Mouse (Mus musculus) kidney, postnatal 4 days (tissue): ENCODE results near the gene Spag5.

Experiments
- DNase-seq, 2 experiments: peaks; one replicate each; pipeline ENCODE4 v3.0.0; 2021; ENCODE audit warnings: mixed read lengths in 2 of 2

Spag5 gene

DNA sequence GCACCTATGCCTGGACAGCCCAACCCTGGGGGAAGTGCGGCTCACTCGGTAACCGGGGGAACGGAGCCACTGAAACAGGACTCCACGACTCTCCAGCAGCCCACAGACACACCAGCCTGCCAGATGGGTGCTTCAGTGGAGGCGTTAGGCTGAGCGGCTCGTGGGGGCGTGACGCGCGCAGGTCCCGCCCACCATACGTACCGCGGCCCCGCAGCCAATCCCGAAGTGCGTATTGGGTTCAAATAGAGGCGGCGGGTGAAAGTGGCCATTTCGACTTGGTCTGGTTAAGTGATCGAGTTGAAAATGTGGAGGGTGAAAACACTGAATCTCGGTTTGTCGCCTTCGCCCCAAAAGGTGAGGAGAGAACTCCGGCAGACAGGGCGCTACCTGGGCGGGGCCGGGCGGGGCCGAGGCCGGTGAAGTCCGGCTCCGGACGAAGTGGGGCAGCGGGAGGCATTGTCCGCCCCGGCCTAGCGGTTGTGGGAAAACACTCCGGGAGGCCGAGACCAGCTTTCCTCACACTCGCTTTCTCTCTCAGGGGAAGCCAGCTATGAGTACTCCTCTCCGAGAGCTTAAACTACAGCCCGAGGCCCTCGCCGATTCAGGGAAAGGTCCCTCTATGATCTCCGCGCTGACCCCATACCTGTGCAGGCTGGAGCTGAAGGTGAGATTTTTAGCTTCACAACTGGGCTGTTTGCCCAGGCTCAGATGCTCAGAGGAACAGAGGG, at the start of gene Spag5:
Gene Spag5 (plus strand): TSS at position 173 of the 728 bp plus-strand sequence.
- peak; percentile 91 to 95 for DNase-seq

- peak in 1 of 2 experiments; percentile 27 for DNase-seq
Measured at GRCm38 (mm10) chr11:78256618-78257017, 44.7 kb upstream of the Spag5 start.

GRCm38 (mm10) chr11:78260489-78261258, 40.7 kb upstream of the Spag5 start:
- no peak for DNase-seq

DNA sequence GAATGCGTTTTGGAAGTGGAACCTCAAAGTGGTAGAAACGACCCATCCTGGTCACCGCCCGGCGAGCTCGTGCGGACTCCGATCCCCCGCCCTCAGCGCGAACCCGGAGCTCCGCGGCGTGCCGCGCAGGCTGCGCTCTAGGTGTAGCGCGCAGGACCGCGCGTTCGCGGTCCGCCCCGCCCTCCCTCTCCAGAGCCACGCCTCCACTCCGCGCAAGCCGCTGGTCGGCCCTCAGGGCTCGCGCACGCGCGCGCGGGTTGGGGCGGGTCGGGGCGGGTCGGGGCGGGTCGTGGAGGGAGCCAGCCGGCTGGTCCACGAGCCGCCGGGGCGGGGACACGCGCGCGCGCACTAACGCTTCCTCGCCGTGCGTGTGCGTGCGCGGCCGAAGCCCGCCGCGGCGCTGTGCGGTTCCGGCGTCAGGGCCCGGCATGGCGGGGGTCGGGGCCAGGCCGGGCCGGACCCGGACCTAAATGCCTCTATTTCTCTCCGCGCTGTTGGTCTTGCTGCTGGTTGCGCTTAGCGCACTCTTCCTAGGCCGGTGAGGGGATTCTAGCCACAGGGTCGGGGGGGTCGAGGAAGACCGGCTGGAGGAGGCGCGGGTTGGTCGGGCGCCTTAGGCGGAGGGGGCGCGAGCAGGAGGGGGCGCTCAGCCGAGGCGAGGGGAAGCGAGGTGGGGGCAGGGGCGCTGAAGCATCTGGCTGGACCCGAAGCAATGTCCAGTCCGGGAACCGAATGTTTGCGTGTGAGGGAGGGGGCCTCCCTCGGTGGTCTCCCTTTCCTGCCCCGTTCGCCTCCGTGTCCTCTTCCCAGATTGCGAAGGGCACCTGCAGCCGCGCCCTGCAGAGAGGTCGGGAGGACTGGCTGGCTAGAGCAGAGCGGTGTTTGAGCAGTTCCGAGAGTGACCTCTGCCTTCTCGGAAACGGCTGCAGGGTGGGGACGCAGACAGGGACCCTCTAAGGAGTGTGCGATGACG, 39.7 kb upstream of the Spag5 start, which contains the start of gene 2610507B11Rik:
Gene 2610507B11Rik (plus strand): TSS at position 373 of the 973 bp plus-strand sequence.
- DNase-seq: peak; percentile 95 to 97

DNA sequence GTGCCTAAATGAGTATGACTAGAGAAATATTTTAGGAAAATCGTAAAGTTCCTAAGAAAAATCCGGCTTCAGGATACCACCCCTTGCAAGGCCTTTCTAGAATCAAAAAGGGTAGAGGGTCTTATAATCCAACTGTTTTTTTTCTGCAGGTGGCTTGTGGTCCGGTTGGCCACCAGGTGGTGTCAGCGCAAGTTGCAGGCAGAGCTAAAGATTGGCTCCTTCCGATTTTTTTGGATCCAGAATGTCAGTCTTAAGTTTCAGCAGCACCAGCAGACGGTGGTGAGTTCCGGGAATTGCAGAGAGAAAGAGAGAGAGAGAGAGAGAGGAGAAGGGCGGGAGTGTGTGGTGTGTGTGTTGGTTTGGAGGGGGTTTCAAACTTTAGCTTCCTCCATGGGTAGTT, 38.8 kb upstream of the Spag5 start:
- peak; percentile 75 to 83 for DNase-seq

DNA sequence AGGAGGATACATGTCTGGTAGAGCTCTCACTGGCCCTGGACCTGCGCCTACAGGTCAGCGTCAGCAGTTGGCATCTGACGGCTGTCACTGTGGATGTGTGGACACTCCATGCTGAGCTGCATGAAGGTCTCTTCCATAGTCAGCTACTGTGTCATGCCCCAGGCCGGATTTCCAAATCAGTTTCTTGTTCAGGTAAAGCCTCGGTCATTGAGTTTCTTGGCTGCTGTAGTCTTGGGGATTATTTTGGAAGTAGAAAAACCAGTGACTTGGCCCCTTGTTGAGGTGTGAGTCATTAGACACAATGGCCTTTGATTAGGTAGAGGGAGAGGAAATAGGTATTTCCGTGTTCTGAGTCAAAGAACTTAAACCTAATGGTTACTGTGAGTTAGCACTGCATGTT, 35.8 kb upstream of the Spag5 start:
- no peak for DNase-seq

GRCm38 (mm10) chr11:78271986-78272385, 29.3 kb upstream of the Spag5 start:
- DNase-seq: no peak

DNA sequence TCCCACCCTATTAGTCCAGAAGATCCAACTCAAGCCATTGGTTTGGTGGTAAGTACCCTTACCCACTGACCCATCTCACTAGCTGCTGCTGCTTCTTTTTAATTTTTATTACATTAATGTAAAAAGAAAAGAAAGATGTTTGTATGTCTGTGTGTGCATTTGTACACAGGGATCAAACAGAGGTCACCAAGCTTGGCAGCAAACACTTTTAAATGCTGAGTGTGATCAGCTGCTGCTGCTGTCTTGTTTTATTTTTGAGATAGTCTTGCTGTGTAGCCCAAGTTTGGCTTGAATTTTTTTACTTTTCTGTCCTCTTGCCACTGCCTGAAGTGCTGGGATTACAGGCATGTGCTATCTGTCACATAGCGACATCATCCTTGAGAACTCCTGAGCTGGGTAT, 25.7 kb upstream of the Spag5 start:
- peak; percentile 46 to 52 for DNase-seq

DNA sequence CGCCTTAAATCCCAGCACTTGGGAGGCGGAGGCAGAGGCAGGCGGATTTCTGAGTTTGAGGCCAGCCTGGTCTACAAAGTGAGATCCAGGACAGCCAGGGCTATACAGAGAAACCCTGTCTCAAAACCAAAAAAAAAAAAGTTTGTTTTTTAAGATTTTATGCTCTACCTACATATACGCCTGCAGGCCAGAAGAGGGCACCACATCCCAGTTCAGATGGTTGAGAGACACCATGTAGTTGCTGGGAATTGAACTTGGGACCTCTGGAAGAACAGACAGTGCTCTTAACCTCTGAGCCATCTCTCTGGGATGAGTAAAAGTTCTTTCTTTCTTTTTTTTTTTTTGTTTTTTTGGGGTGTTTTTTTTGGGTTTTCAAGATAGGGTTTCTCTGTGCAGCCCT, 25.2 kb upstream of the Spag5 start:
- peak; percentile 26 to 28 for DNase-seq

- DNase-seq: no peak
Measured at GRCm38 (mm10) chr11:78278853-78279252, 22.5 kb upstream of the Spag5 start.

GRCm38 (mm10) chr11:78279586-78279985, 21.7 kb upstream of the Spag5 start:
- DNase-seq: no peak

- no peak for DNase-seq
Measured at GRCm38 (mm10) chr11:78289146-78289763, 12.1 kb upstream of the Spag5 start.

DNA sequence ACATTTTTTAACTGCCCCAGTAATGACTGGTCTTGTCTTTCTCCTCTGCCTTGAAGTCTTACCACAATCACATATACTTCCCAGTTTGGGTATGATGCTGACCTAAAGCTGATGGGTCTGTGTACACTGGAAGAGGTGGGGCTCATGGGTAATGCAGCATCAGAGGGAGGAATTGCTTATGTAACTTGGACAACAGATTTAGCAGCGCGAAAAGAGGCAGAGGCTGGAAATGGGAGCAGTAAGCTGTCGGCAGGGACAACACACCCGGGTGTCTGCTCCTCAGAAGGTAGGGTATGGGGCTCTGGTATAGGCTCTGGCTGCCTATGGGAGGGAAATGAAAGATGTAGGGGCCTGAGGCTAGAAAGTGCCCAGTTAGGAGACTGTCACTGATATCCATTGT, 10.7 kb upstream of the Spag5 start, which contains the start of gene BC030499:
Gene BC030499 (plus strand): TSS at position 188 of the 400 bp plus-strand sequence.
- no peak for DNase-seq

GRCm38 (mm10) chr11:78294585-78294984, 6.7 kb upstream of the Spag5 start:
- DNase-seq: no peak

GRCm38 (mm10) chr11:78300917-78301316, 412 bp upstream of the Spag5 start:
- DNase-seq: no peak

DNA sequence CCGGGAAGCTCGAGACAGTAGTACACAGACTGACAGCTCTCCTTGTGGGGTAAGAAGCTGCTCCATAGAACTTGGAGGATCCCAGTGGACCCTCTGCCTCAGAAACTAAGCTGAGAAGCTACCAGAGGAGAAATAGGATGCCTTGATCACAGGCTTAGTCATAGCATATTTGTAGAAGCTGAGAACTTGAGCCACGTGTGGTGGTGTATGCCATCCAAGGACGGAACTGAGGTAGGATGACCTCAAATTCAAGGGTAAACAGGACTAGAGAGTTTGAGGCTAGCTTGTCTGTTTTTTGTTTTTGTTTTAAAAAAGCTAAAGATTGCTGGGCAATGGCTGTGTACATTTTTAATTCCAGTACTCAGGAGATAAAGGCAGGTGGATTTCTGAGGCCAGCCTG, 3.9 kb downstream of the Spag5 start:
- DNase-seq: no peak

GRCm38 (mm10) chr11:78310861-78311511, 9.7 kb downstream of the Spag5 start:
- no peak for DNase-seq

DNA sequence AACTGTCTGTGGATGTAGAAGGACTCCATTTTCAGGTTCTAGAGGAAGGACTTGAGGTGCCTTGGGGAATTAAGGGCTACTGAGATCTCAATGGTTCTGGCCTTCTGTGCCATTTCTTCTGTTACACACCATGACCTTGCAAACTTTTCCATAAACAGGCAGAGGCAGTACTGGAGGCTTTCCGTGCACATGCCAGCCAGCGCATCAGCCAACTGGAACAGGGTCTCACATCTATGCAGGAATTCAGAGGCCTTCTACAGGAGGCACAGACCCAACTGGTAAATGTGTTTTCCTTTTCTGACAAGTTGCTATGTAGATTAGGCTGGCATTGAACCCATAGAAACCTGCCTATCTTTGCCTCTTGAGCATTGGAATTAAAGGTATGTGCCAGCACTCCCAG, 12.3 kb downstream of the Spag5 start:
- no peak for DNase-seq

- no peak for DNase-seq
Measured at GRCm38 (mm10) chr11:78318411-78318810, 17.1 kb downstream of the Spag5 start.

- DNase-seq: no peak
Measured at GRCm38 (mm10) chr11:78322076-78322831, 20.9 kb downstream of the Spag5 start.

DNA sequence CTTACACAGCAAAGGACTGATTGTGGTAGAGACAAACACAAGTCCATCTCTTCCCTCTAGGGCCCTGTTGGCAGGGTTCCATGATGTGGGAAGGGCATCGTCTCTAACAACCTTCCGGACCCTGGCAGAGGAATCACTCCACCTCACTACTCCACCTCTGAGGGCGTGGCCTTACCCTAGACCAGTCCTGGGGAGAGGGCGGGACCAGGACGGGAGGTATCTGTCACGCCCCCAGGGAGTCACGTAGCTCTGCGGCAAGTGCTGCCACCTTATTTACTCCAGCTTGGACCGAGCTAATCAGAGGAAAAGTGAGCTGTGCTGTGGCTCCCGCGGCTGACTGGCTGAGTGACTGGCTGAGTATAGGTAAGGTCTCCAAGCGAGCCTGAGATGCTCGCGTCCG, 21.5 kb downstream of the Spag5 start, which contains the start of gene Aldoc:
Gene Aldoc (plus strand): TSS at position 109 of the 400 bp plus-strand sequence.
- DNase-seq: peak; percentile 83 to 92
